Mouse (Mus musculus) forebrain, embryonic 10.5 days (tissue): ENCODE measurements around the gene Gm14325. TPM values are rescaled to one million over a fixed set of nuclear protein-coding genes. Genes with fewer than 3 reads are reported as not detected.
A peak's percentile ranks its signal among the peaks of the same experiment; 100 is the strongest.
"Not testable (repeated sequence)": the region's sequence is repeated elsewhere in the genome, so short reads cannot be mapped to it uniquely, and the experiment has no call there.

Experiments
- DNase-seq: peaks from one replicate; pipeline ENCODE4 v3.0.0-alpha.2; 2017; ENCODE audit warnings: low spot score; ENCODE audit errors: extremely low spot score
- H3K27ac ChIP-seq: fragments of 300-500 bp; sonication (generic); 2 replicates; pipeline ENCODE4 v1.5.1; 2016; ENCODE audit warnings: mild to moderate bottlenecking
- H3K27me3 ChIP-seq: fragments of 300-500 bp; sonication (generic); 2 replicates; pipeline ENCODE4 v1.6.1; 2016; ENCODE audit warnings: mild to moderate bottlenecking; ENCODE audit not compliant: poor library complexity, severe bottlenecking
- H3K36me3 ChIP-seq: fragments of 300-500 bp; sonication (generic); replicated peaks from 2 replicates; pipeline ENCODE4 v1.6.1; 2016; ENCODE audit warnings: mild to moderate bottlenecking, moderate library complexity
- H3K4me1 ChIP-seq: fragments of 300-500 bp; sonication (generic); 2 replicates; pipeline ENCODE4 v1.6.1; 2016
- H3K4me3 ChIP-seq: fragments of 300-500 bp; sonication (generic); 2 replicates; pipeline ENCODE4 v1.5.1; 2016; ENCODE audit warnings: mild to moderate bottlenecking, moderate library complexity
- H3K9me3 ChIP-seq: fragments of 300-500 bp; sonication (generic); 2 replicates; pipeline ENCODE4 v1.6.1; 2016; ENCODE audit warnings: mild to moderate bottlenecking, moderate library complexity
- WGBS: fragments of 180-500 bp; shearing (Covaris S2); methylation state at CpG from one replicate; pipeline ENCODE4 v1.1.7; 2016; 5-methylcytosine and 5-hydroxymethylcytosine counted together
- polyA plus RNA-seq: library from polyadenylated mRNA; unstranded; fragments of >200 nt; fragmentation: Nextera tagmentation; extraction: Ambion mirVana; gene quantifications from 2 replicates; pipeline ENCODE4 v1.2.1, GENCODE M21; 2016

Gene Gm14325
- 42.2 and 43.8 TPM in 2 replicates for polyA plus RNA-seq

GRCm38 (mm10) chr2:177839901-177840663, at the start of gene Gm14325:
Gm14325 (minus strand) TSS chr2:177840336.
- under 1% methylated on average over 18 of the region's 21 CpGs for WGBS
- H3K4me3 ChIP-seq: peak within 1 kb of the TSS; percentile 50
- H3K36me3 ChIP-seq, H3K4me1 ChIP-seq, H3K27me3 ChIP-seq, H3K9me3 ChIP-seq: not testable (repeated sequence)
- peak within 1 kb of the TSS; percentile 67; the same call in 1 of the 2 replicates for H3K27ac ChIP-seq
- DNase-seq: peak; percentile 15

- not testable (repeated sequence) for H3K4me3 ChIP-seq, H3K4me1 ChIP-seq, DNase-seq, H3K27me3 ChIP-seq, H3K36me3 ChIP-seq, H3K9me3 ChIP-seq, H3K27ac ChIP-seq
- WGBS: 93% methylated on average over 14 of the region's 14 CpGs
These were observed 47.6 kb upstream of the Gm14325 start for GRCm38 (mm10) chr2:177887743-177888142.

GRCm38 (mm10) chr2:177862254-177862653, 22.1 kb upstream of the Gm14325 start:
- H3K36me3 ChIP-seq, H3K4me1 ChIP-seq: not testable (repeated sequence)

GRCm38 (mm10) chr2:177843666-177844065, 3.5 kb upstream of the Gm14325 start:
- not testable (repeated sequence) for DNase-seq, H3K4me3 ChIP-seq, H3K9me3 ChIP-seq, H3K4me1 ChIP-seq, H3K27me3 ChIP-seq, H3K36me3 ChIP-seq, H3K27ac ChIP-seq
- 74% methylated on average over 1 of the region's 1 CpGs for WGBS

More at GRCm38 (mm10) chr2:177862254-177862653, 22.1 kb upstream of the Gm14325 start:
- H3K4me3 ChIP-seq, H3K27me3 ChIP-seq, H3K27ac ChIP-seq, H3K9me3 ChIP-seq, DNase-seq: not testable (repeated sequence)
- WGBS: 86% methylated on average over 2 of the region's 2 CpGs

GRCm38 (mm10) chr2:177836756-177837155, 3.4 kb downstream of the Gm14325 start:
- H3K27me3 ChIP-seq, H3K9me3 ChIP-seq, H3K27ac ChIP-seq, DNase-seq, H3K4me1 ChIP-seq, H3K4me3 ChIP-seq: not testable (repeated sequence)
- H3K36me3 ChIP-seq: peaks cover 13% of the 10 kb centered on the region

- H3K27ac ChIP-seq: not testable (repeated sequence)
- WGBS: 91% methylated on average over 5 of the region's 5 CpGs
- peaks cover 13% of the 10 kb centered on the region for H3K36me3 ChIP-seq
These were observed 4.2 kb downstream of the Gm14325 start for GRCm38 (mm10) chr2:177835733-177836536.

GRCm38 (mm10) chr2:177821952-177822351, 18.2 kb downstream of the Gm14325 start:
- 63% methylated on average over 2 of the region's 5 CpGs for WGBS
- not testable (repeated sequence) for H3K27ac ChIP-seq, DNase-seq, H3K4me1 ChIP-seq, H3K4me3 ChIP-seq, H3K36me3 ChIP-seq, H3K27me3 ChIP-seq, H3K9me3 ChIP-seq

More at GRCm38 (mm10) chr2:177835733-177836536, 4.2 kb downstream of the Gm14325 start:
- H3K27me3 ChIP-seq, DNase-seq, H3K4me3 ChIP-seq, H3K9me3 ChIP-seq, H3K4me1 ChIP-seq: not testable (repeated sequence)

GRCm38 (mm10) chr2:177806170-177806569, 34.0 kb downstream of the Gm14325 start:
- WGBS: no CpG with 5 or more reads among the region's 2 CpGs
- not testable (repeated sequence) for H3K27me3 ChIP-seq, DNase-seq, H3K27ac ChIP-seq, H3K36me3 ChIP-seq, H3K4me3 ChIP-seq, H3K4me1 ChIP-seq, H3K9me3 ChIP-seq

GRCm38 (mm10) chr2:177787351-177787750, 52.8 kb downstream of the Gm14325 start:
- not testable (repeated sequence) for H3K4me3 ChIP-seq, H3K4me1 ChIP-seq, H3K36me3 ChIP-seq, H3K27ac ChIP-seq, H3K9me3 ChIP-seq, H3K27me3 ChIP-seq, DNase-seq
- WGBS: 83% methylated on average over 1 of the region's 1 CpGs

Other genes with a start within 250 kb of the Gm14325 start
- gene Gm14322, start 81.0 kb downstream of the Gm14325 start, polyA plus RNA-seq: 9.3 and 12.1 TPM in 2 replicates
- gene Gm14327, start 56.8 kb upstream of the Gm14325 start, polyA plus RNA-seq: 2.0 and 2.1 TPM in 2 replicates
- gene Zfp972, start 85.3 kb upstream of the Gm14325 start, polyA plus RNA-seq: 0.56 and 0.62 TPM in 2 replicates
- gene Gm14326, start 117.0 kb upstream of the Gm14325 start, polyA plus RNA-seq: 20.0 and 20.5 TPM in 2 replicates
- 14.2 and 15.6 TPM in 2 replicates for gene Zfp971, start 182.9 kb upstream of the Gm14325 start, polyA plus RNA-seq
- 18.4 and 19.9 TPM in 2 replicates for gene Zfp931, start 238.1 kb upstream of the Gm14325 start, polyA plus RNA-seq